Mouse (Mus musculus) cerebellum, adult 2 months (tissue): Measurements from ENCODE around the gene Fmnl2. TPM values are rescaled to one million over a fixed set of nuclear protein-coding genes. Genes with fewer than 3 reads are reported as not detected.

ENCODE experiments used
- DNase-seq, 2 experiments: peaks; one replicate each; pipeline ENCODE4 v3.0.0; 2021
- H3K27ac ChIP-seq: fragments of 200-500 bp; 2 replicates; pipeline ENCODE4 v1.5.1; 2012; ENCODE audit warnings: low read length, control low read depth, inconsistent platforms; ENCODE audit not compliant: insufficient read depth
- H3K27me3 ChIP-seq: fragments of 200-500 bp; 2 replicates; pipeline ENCODE4 v1.6.1; 2012; ENCODE audit warnings: inconsistent platforms, mild to moderate bottlenecking, low read length, moderate library complexity; ENCODE audit not compliant: control insufficient read depth, insufficient read depth
- H3K4me1 ChIP-seq: fragments of 200-500 bp; 2 replicates; pipeline ENCODE4 v1.6.1; 2011; ENCODE audit warnings: low read length; ENCODE audit not compliant: control insufficient read depth, insufficient read depth
- H3K4me3 ChIP-seq: fragments of 200-500 bp; replicated peaks from 2 replicates; pipeline ENCODE3; 2011; ENCODE audit warnings: mild to moderate bottlenecking, low read depth, low read length, control low read depth; ENCODE audit not compliant: insufficient read depth
- CTCF ChIP-seq: fragments of 200-500 bp; IDR thresholded peaks from 2 replicates; pipeline ENCODE4 v1.5.1; 2011; ENCODE audit warnings: low read depth, mild to moderate bottlenecking, control low read depth, low read length, moderate library complexity, borderline replicate concordance; ENCODE audit not compliant: insufficient read depth
- POLR2A ChIP-seq: fragments of 200-500 bp; IDR thresholded peaks from 2 replicates; pipeline ENCODE4 v1.6.1; 2011; ENCODE audit warnings: low read length, control low read depth, borderline replicate concordance; ENCODE audit not compliant: insufficient read depth
- WGBS: fragments of 180-500 bp; shearing (Covaris S2); methylation state at CpG from one replicate; pipeline ENCODE4 v1.1.7; 2018; 5-methylcytosine and 5-hydroxymethylcytosine counted together
- polyA plus RNA-seq: library from polyadenylated mRNA; depleted of rRNA; stranded (reverse); fragments of >200 nt; gene quantifications from 2 replicates; pipeline ENCODE4 v1.2.3, GENCODE M21; 2012

The Fmnl2 gene
- polyA plus RNA-seq, 1 experiment = 25.3 TPM

DNA sequence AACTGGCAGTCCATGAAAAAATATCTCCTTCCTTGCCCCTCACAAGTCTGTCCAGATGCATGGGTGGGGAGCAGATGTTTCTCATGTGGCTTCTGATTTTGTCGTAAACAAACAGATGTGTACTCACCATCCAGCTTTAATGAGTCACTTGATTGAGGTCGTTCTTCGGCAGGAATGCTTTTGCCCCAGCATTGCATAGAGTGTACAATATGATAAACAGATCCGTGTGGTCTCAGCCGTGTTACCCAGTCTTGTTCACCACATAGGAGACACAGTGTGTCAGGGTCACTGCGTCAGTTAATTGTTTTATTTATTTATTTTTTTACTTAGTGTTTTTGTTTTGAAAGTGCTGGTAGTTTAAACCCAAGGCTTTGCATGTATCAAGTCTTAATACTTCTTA lies 189.4 kb downstream of the Fmnl2 start:
- WGBS = 85% methylated on average over 6 of the region's 6 CpGs
- no peak overlapping the region for H3K4me3 ChIP-seq
- TF ChIP-seq POLR2A (no peak), CTCF (no peak)
- H3K27ac ChIP-seq = no peak overlapping the region
- no peaks in the 10 kb centered on the region for H3K4me1 ChIP-seq
- no peaks in the 10 kb centered on the region for H3K27me3 ChIP-seq
- DNase-seq = no peak

DNA sequence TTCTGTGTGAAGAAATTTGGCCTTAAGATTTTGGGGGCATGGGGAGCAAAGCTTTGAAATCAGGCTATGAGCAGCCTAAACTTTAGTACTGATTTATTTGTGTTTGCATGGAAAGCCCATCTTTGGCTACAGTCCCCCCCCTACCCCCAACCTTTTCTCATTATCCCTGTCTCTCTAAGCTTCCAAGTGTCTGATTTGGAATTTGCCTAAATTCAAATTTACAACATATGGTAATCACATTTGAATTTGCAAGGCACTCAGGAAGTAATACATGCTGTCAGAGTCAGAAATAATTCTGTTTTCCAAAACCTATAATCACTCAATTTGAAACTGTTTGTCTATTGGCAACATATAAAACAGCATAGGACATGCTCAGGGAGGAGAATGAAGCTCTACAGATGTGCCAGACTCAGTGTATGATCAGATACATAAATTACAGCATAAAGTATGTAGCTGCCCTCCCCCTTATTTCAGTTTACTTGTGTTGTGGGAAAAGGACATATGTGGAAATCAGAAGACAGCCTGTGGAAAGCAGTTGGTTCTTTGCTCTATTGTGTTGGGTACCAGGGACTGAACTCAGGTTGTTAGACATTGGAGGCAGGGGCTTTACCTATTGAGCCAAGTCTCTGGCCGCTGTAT lies 190.2 kb downstream of the Fmnl2 start:
- Histone ChIP-seq H3K4me3 (no peak overlapping the region), H3K27ac (no peak overlapping the region), H3K27me3 (no peaks in the 10 kb centered on the region), H3K4me1 (no peaks in the 10 kb centered on the region)
- no peak for DNase-seq
- 100% methylated on average over 1 of the region's 1 CpGs for WGBS
- TF ChIP-seq CTCF (no peak), POLR2A (no peak)

DNA sequence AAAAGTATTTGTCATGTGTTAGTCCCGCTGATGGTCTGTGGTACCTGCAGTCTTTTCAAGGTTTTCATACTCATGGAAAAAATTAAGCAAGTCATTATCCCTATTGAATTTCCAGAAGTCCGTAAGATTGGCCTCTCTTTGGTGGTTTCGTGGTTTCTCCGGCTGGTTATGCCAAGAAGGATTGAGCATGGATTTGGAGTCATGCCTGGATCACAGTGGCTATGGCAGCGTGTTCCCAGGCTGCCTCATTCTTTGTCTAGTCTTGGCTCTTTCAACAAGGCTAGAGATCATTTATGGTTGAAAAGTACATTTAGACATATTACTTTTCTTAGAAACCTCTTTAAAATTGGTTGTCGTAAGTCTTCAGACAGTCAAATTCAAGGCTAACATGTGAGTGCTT lies 192.7 kb downstream of the Fmnl2 start:
- peak; percentile 42 to 68 for DNase-seq
- TF ChIP-seq POLR2A = no peak
- TF ChIP-seq CTCF = no peak
- no peak overlapping the region for H3K27ac ChIP-seq
- no peaks in the 10 kb centered on the region for H3K4me1 ChIP-seq
- no peaks in the 10 kb centered on the region for H3K27me3 ChIP-seq
- WGBS = 37% methylated on average over 6 of the region's 6 CpGs
- H3K4me3 ChIP-seq = no peak overlapping the region

DNA sequence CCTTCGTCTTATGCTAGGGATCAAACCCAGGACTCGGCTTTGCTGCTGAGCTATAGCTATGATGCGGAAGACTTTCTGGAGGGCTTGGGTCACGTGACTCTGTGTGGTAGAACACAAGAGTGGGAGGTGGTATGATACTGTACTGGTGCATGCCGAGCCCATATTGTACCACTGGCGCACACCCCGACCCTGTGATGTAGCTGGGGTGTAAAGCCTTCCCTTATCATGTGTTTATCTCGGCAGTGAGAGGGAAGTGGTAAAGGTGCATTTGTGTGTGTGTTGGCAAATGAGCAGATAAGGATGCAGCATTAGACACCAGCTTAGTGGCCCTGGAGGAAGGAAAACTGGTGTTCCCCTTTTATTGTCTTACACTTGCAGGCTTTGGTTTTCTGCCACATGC lies 193.8 kb downstream of the Fmnl2 start:
- no peak overlapping the region for H3K27ac ChIP-seq
- no peak overlapping the region for H3K4me3 ChIP-seq
- TF ChIP-seq POLR2A (no peak), CTCF (no peak)
- no peak for DNase-seq
- no peaks in the 10 kb centered on the region for H3K27me3 ChIP-seq
- WGBS = 92% methylated on average over 8 of the region's 8 CpGs
- peaks cover 3% of the 10 kb centered on the region for H3K4me1 ChIP-seq

DNA sequence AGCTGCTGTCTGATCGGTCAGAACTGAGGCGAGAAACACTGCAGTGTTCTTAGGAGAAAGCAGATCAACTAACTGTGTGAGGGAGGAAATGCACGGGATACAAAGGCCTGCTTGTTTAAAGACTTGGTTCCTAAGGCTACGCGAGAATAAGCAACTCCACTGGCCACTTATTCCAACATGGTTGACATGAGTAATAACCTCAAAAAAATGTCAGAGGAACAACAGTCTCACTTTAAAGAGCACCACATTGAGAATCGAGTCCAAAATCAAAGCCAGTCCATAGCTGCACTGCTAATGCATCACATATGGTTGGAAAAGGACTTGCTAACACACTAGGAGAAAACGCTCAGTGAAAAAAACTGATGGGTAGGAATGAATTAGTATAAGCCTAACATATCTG lies 196.1 kb downstream of the Fmnl2 start:
- 79% methylated on average over 7 of the region's 7 CpGs for WGBS
- TF ChIP-seq POLR2A (no peak), CTCF (no peak)
- Histone ChIP-seq H3K4me1 (peaks cover 12% of the 10 kb centered on the region), H3K27me3 (no peaks in the 10 kb centered on the region), H3K4me3 (no peak overlapping the region), H3K27ac (no peak overlapping the region)
- DNase-seq = no peak

DNA sequence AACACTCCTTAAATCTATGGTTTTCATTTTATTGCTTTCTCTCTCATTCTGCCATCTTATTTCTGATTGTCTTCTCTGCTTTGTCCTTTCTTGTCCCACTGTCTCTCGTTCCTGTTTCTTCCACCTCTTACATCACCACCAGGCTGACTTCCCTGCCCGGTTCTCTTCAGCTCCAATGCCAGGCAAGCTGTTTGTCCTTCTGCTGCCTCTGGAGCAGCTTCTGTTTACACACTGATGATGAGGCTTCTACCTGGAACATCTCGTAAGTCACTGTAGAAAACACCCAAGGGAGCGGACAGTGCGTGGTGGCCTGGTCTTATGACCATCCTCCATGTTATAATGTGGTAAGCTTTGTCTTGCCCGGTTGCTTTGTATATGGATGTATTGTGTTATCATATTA lies 198.9 kb downstream of the Fmnl2 start:
- DNase-seq = peak; percentile 49 to 74
- 54% methylated on average over 6 of the region's 6 CpGs for WGBS
- H3K4me1 ChIP-seq = peaks cover 23% of the 10 kb centered on the region
- H3K27me3 ChIP-seq = no peaks in the 10 kb centered on the region
- no peak overlapping the region for H3K4me3 ChIP-seq
- TF ChIP-seq POLR2A = no peak
- TF ChIP-seq CTCF = no peak
- no peak overlapping the region for H3K27ac ChIP-seq

DNA sequence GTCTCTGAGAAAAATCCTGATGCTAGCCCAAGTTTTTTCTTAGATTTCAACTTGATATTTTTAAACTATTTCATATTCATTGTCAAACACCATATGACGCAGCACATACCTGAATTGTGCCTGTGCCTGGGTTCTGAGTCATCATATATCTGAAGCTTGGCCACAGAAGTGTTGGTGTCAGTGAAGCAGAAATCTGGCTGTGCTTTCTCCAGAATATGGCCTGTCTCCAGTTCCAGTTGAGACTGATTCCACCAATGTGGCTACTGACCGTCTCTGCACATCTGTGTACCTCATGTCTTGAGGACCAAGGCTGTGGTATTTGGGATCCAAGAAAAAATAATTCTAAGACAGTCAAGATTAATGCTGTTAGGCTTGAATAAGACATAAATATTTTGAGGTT lies 199.6 kb downstream of the Fmnl2 start:
- Histone ChIP-seq H3K27ac (no peak overlapping the region), H3K4me1 (peaks cover 30% of the 10 kb centered on the region), H3K27me3 (no peaks in the 10 kb centered on the region), H3K4me3 (no peak overlapping the region)
- TF ChIP-seq CTCF = no peak
- no peak for TF ChIP-seq POLR2A
- 17% methylated on average over 2 of the region's 2 CpGs for WGBS
- peak; percentile 55 to 85 for DNase-seq

DNA sequence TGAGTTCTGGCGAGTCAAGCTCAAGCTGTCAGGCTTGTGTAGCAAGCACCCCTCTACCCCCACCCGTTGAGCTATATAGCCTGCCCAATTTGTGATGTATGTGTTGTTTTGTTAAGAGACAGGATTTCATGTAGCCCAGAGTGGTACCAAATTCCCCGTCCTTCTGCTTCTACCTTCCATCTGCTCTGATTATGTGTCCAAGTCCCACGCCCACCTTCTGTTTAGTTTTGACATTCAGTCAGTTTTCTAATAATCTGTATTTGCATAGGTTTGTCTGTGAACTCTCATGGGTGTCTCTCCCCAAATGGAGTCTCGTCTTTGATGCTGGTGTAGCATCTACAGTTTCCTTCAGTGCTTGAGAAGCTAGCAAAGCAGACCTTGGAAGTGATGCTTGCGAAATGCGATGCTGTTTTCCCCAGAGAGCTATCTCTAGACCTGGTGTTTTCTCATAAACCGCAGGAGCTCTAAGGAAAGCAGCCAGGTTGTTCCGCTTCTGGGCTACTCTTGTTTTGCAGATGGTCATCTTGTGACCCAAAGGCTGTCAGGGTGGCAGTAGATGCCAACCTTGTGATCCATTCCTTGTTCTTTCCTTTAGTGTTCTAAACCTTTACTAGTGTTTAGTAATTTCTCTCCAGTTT lies 203.8 kb downstream of the Fmnl2 start:
- peaks cover 27% of the 10 kb centered on the region for H3K4me1 ChIP-seq
- H3K27ac ChIP-seq = peak overlapping the region; percentile 29
- no peaks in the 10 kb centered on the region for H3K27me3 ChIP-seq
- 13% methylated on average over 9 of the region's 9 CpGs for WGBS
- no peak overlapping the region for H3K4me3 ChIP-seq
- peak; percentile 57 to 76 for DNase-seq
- TF ChIP-seq POLR2A (no peak), CTCF (no peak)
